In genomic region chr12:104850119-104850518, GRCm38 (mm10) we compare ENCODE assay signal across 17 mouse cellular contexts. TPM values are rescaled to one million over a fixed set of nuclear protein-coding genes. Genes with fewer than 3 reads are reported as not detected.
DNase-seq lines count a peak whose midpoint lies in the region; ATAC-seq lines count a peak whose summit lies in the region.
"Had no signal": no experiment of that assay in that cellular context is flagged by ENCODE, and none has a peak within 500 bp of the region (broad histone marks: within the 10 kb centered on the region; RNA-seq: fewer than 3 reads in every experiment).

No protein-coding gene starts in this region.

- DNase-seq in frontal cortex, postnatal 25 days (ENCODE audit: low spot score in 2 of 2), result no peak
- DNase-seq in layer of hippocampus, adult 9-10 months (ENCODE audit: low spot score), result peak; percentile 56
- DNase-seq in layer of hippocampus, postnatal 14 days (ENCODE audit: low spot score in 2 of 2), result no peak
- peak; percentile 22 to 40 for DNase-seq in lung, adult 18-20 months
- no peak for DNase-seq in lung, postnatal 10 days
- DNase-seq in telencephalon, adult 2 months (ENCODE audit: low read depth, low spot score), result peak; percentile 54
- DNase-seq: B cell, adult 2 months; cerebellum, adult 18-20 months; gastrocnemius, adult 2 months; heart, postnatal 36 days; kidney, adult 8-10 months; kidney, postnatal 10 days; liver, embryonic 13.5 days had no signal

- ATAC-seq in frontal cortex, adult (ENCODE audit: low TSS enrichment), result peak; percentile 29; the same call in 1 of the 2 replicates
- ATAC-seq: inflammation-experienced regulatory T-cells, adult 6 months; Patski had no signal

RNA-seq across cellular contexts. Expression of gene Clmn, which starts 14.8 kb away (rescaled TPM):
- total RNA-seq in layer of hippocampus, postnatal 14 days (2021), result 10 to 100 TPM; 67.8 to 72.5 TPM
- total RNA-seq: CH12.LX had no signal

Comparison
In these comparisons a context has a peak if more than half of its experiments do, and no peak if none do; other contexts are left out.
1. DNase-seq: peak in layer of hippocampus, adult 9-10 months (single experiment), lung, adult 18-20 months (2 of 2) and telencephalon, adult 2 months (single experiment); none in frontal cortex, postnatal 25 days (0 of 2), layer of hippocampus, postnatal 14 days (0 of 2) and lung, postnatal 10 days (single experiment).